22 mouse cellular contexts compared by ENCODE assay signal in the genomic region with DNA sequence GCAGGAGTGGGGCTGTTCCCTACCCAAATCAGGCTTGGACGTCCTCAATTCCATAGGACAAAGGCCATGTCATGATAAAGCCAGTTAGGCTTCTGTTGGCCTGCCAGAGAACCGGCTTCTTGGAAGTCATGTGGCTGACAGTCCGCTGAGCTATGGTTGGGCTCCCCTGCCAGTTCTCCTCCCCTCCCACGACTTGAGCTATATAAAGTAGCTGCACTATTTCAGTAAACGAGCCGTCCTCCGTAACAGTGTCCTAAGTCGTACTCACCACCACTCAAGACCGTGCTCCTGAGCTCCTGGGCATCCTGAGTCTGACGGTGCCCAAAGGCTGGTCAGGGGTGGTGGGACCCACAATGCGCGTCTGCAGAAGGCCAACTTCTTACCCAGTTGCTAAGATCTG.
DNase-seq lines count a peak whose midpoint lies in the region; ATAC-seq lines count a peak whose summit lies in the region.
"Had no signal": no experiment of that assay in that cellular context is flagged by ENCODE, and none has a peak within 500 bp of the region (broad histone marks: within the 10 kb centered on the region; RNA-seq: fewer than 3 reads in every experiment).

No protein-coding gene starts in this region.

- H3K36me3 ChIP-seq in heart, embryonic 15.5 days: no peaks in the 10 kb centered on the region
- H3K36me3 ChIP-seq: embryonic facial prominence, embryonic 15.5 days; forebrain, embryonic 10.5 days; hindbrain, embryonic 10.5 days; liver, embryonic 12.5 days; lung, embryonic 15.5 days; midbrain, embryonic 13.5 days had no signal

- H3K27me3 ChIP-seq in heart, embryonic 15.5 days: no peaks in the 10 kb centered on the region
- H3K27me3 ChIP-seq: embryonic facial prominence, embryonic 15.5 days; liver, embryonic 12.5 days; lung, embryonic 15.5 days; midbrain, embryonic 13.5 days had no signal

- no peak; the same call in 1 of the 2 replicates for ATAC-seq in heart, embryonic 15.5 days (replicated peaks; ENCODE audit: insufficient number of reproducible peaks, insufficient read depth, low FRiP score, low read depth)
- ATAC-seq: liver, embryonic 12.5 days; midbrain, embryonic 13.5 days had no signal

- no peak overlapping the region for H3K9ac ChIP-seq in heart, embryonic 15.5 days
- H3K9ac ChIP-seq: embryonic facial prominence, embryonic 15.5 days; liver, embryonic 12.5 days; lung, embryonic 15.5 days; midbrain, embryonic 13.5 days had no signal

- H3K4me1 ChIP-seq in heart, embryonic 15.5 days (replicated peaks): peaks cover 3% of the 10 kb centered on the region; the same call in 1 of the 2 replicates
- H3K4me1 ChIP-seq: embryonic facial prominence, embryonic 15.5 days; hindbrain, embryonic 10.5 days; liver, embryonic 12.5 days; lung, embryonic 15.5 days; midbrain, embryonic 13.5 days had no signal

- peak overlapping the region; percentile 49 for H3K4me2 ChIP-seq in heart, embryonic 15.5 days
- H3K4me2 ChIP-seq: embryonic facial prominence, embryonic 15.5 days; liver, embryonic 12.5 days; lung, embryonic 15.5 days; midbrain, embryonic 13.5 days had no signal

- peak; percentile 26 for DNase-seq in gastrocnemius, adult 18-20 months (ENCODE audit: low spot score)
- DNase-seq in gastrocnemius, postnatal 36 days: no peak
- DNase-seq in left cerebral cortex, postnatal 14 days (ENCODE audit: low spot score in 2 of 2): peak; percentile 32 to 40
- DNase-seq in left cerebral cortex, postnatal 4 days: no peak
- peak; percentile 39 to 71 for DNase-seq in right cerebral cortex, postnatal 36 days (ENCODE audit: low spot score in 2 of 2)
- no peak for DNase-seq in cerebellum, adult 11 months
- DNase-seq in embryo, embryonic 10.5 days (ENCODE audit: low spot score): no peak
- DNase-seq: adrenal gland, postnatal 10 days; cerebellum, adult 8-10 months; embryo, embryonic 11 days; kidney, adult 18-20 months; kidney, postnatal 4 days; thymus, postnatal 25 days had no signal

- intact Hi-C loops in gastrocnemius, postnatal 36 days (cut with DNase I): no loop called here
- intact Hi-C loops in left cerebral cortex, postnatal 14 days (cut with DNase I): no loop called here
- intact Hi-C loops in left cerebral cortex, postnatal 4 days (cut with DNase I): no loop called here

- 46% methylated on average over 12 of the region's 12 CpGs for WGBS in heart, embryonic 15.5 days

- no peaks in the 10 kb centered on the region for H3K9me3 ChIP-seq in heart, embryonic 15.5 days (replicated peaks)
- H3K9me3 ChIP-seq: embryonic facial prominence, embryonic 15.5 days; forebrain, embryonic 10.5 days; hindbrain, embryonic 10.5 days; liver, embryonic 12.5 days; lung, embryonic 15.5 days; midbrain, embryonic 13.5 days had no signal

- H3K4me3 ChIP-seq in heart, embryonic 15.5 days: no peak overlapping the region
- H3K4me3 ChIP-seq: embryonic facial prominence, embryonic 15.5 days; forebrain, embryonic 10.5 days; hindbrain, embryonic 10.5 days; liver, embryonic 12.5 days; lung, embryonic 15.5 days; midbrain, embryonic 13.5 days had no signal

- no peak overlapping the region for H3K27ac ChIP-seq in heart, embryonic 15.5 days
- H3K27ac ChIP-seq: embryonic facial prominence, embryonic 15.5 days; forebrain, embryonic 10.5 days; hindbrain, embryonic 10.5 days; liver, embryonic 12.5 days; lung, embryonic 15.5 days; macrophage; midbrain, embryonic 13.5 days; stomach, postnatal 0 days had no signal

Comparison
In these comparisons a context has a peak if more than half of its experiments do, and no peak if none do; other contexts are left out.
1. DNase-seq: peak in gastrocnemius, adult 18-20 months (single experiment), left cerebral cortex, postnatal 14 days (2 of 2) and right cerebral cortex, postnatal 36 days (2 of 2); none in gastrocnemius, postnatal 36 days (0 of 2), left cerebral cortex, postnatal 4 days (single experiment), cerebellum, adult 11 months (single experiment) and embryo, embryonic 10.5 days (single experiment).